Mouse (Mus musculus): ENCODE measurements around the gene Hyal1. TPM values are rescaled to one million over a fixed set of nuclear protein-coding genes. Genes with fewer than 3 reads are reported as not detected.

The Hyal1 gene
- polyA plus RNA-seq, 1 experiment from 2014 or later, result 4.2 TPM

- Histone ChIP-seq H3K27me3 (replicated peaks; ENCODE audit: control insufficient read depth, insufficient read depth, low read length) (no peaks in the 10 kb centered on the region), H3K27ac (ENCODE audit: low read depth, low read length) (peak overlapping the region; percentile 74), H3K4me1 (replicated peaks; ENCODE audit: control insufficient read depth, insufficient read depth, low read length) (peaks cover 74% of the 10 kb centered on the region), H3K4me3 (ENCODE audit: low read depth, low read length) (0 out of 2 replicates have a peak overlapping the region, but pooled peaks have one; percentile 6), H3K9ac (ENCODE audit: low read depth, low read length) (peak overlapping the region; percentile 41; the same call in 1 of the 2 replicates), H3K4me2 (peak overlapping the region; percentile 50), H3K36me3 (ENCODE audit: control insufficient read depth, insufficient read depth, low read length) (peaks cover 8% of the 10 kb centered on the region; the same call in 1 of the 2 replicates), H3K9me3 (ENCODE audit: control insufficient read depth, low read length) (no peaks in the 10 kb centered on the region)
- DNase-seq (ENCODE audit: low spot score), result no peak
- 41% methylated on average over 20 of the region's 20 CpGs for WGBS
- ATAC-seq (replicated peaks; ENCODE audit: low FRiP score), result no peak
Measured at GRCm38 (mm10) chr9:107627387-107628255, 50.9 kb downstream of the Hyal1 start.

GRCm38 (mm10) chr9:107628721-107629410 is 52.1 kb downstream of the Hyal1 start:
- H3K9ac ChIP-seq (ENCODE audit: low read depth, low read length), result peak overlapping the region; percentile 38
- H3K27me3 ChIP-seq (replicated peaks; ENCODE audit: control insufficient read depth, insufficient read depth, low read length), result no peaks in the 10 kb centered on the region
- H3K27ac ChIP-seq (ENCODE audit: low read depth, low read length), result peak overlapping the region; percentile 74
- H3K4me2 ChIP-seq, result peak overlapping the region; percentile 50
- H3K4me1 ChIP-seq (replicated peaks; ENCODE audit: control insufficient read depth, insufficient read depth, low read length), result peaks cover 79% of the 10 kb centered on the region
- H3K36me3 ChIP-seq (ENCODE audit: control insufficient read depth, insufficient read depth, low read length), result peaks cover 8% of the 10 kb centered on the region; the same call in 1 of the 2 replicates
- ATAC-seq (replicated peaks; ENCODE audit: low FRiP score), result no peak
- H3K4me3 ChIP-seq (ENCODE audit: low read depth, low read length), result peak overlapping the region; percentile 22
- no peaks in the 10 kb centered on the region for H3K9me3 ChIP-seq (ENCODE audit: control insufficient read depth, low read length)
- no peak for DNase-seq (ENCODE audit: low spot score)
- 46% methylated on average over 15 of the region's 15 CpGs for WGBS

GRCm38 (mm10) chr9:107629411-107629730 is 52.6 kb downstream of the Hyal1 start:
- DNase-seq (ENCODE audit: low spot score) (no peak), ATAC-seq (replicated peaks; ENCODE audit: low FRiP score) (no peak)
- H3K27ac ChIP-seq (ENCODE audit: low read depth, low read length), result peak overlapping the region; percentile 74; the same call in 1 of the 2 replicates
- no peaks in the 10 kb centered on the region for H3K27me3 ChIP-seq (replicated peaks; ENCODE audit: control insufficient read depth, insufficient read depth, low read length)
- peaks cover 8% of the 10 kb centered on the region; the same call in 1 of the 2 replicates for H3K36me3 ChIP-seq (ENCODE audit: control insufficient read depth, insufficient read depth, low read length)
- peak overlapping the region; percentile 50 for H3K4me2 ChIP-seq
- peak overlapping the region; percentile 14; the same call in 1 of the 2 replicates for H3K4me3 ChIP-seq (ENCODE audit: low read depth, low read length)
- H3K9ac ChIP-seq (ENCODE audit: low read depth, low read length), result peak overlapping the region; percentile 38
- H3K9me3 ChIP-seq (ENCODE audit: control insufficient read depth, low read length), result no peaks in the 10 kb centered on the region
- H3K4me1 ChIP-seq (replicated peaks; ENCODE audit: control insufficient read depth, insufficient read depth, low read length), result peaks cover 77% of the 10 kb centered on the region
- 15% methylated on average over 4 of the region's 4 CpGs for WGBS

GRCm38 (mm10) chr9:107629901-107630425 is 53.2 kb downstream of the Hyal1 start:
- Histone ChIP-seq H3K4me2 (peak overlapping the region; percentile 50), H3K4me3 (ENCODE audit: low read depth, low read length) (0 out of 2 replicates have a peak overlapping the region, but pooled peaks have one; percentile 3), H3K9ac (ENCODE audit: low read depth, low read length) (peak overlapping the region; percentile 31; the same call in 1 of the 2 replicates), H3K27me3 (replicated peaks; ENCODE audit: control insufficient read depth, insufficient read depth, low read length) (no peaks in the 10 kb centered on the region), H3K27ac (ENCODE audit: low read depth, low read length) (peak overlapping the region; percentile 74), H3K36me3 (ENCODE audit: control insufficient read depth, insufficient read depth, low read length) (peaks cover 8% of the 10 kb centered on the region; the same call in 1 of the 2 replicates), H3K9me3 (ENCODE audit: control insufficient read depth, low read length) (no peaks in the 10 kb centered on the region), H3K4me1 (replicated peaks; ENCODE audit: control insufficient read depth, insufficient read depth, low read length) (peaks cover 71% of the 10 kb centered on the region)
- WGBS, result 40% methylated on average over 14 of the region's 14 CpGs
- no peak for ATAC-seq (replicated peaks; ENCODE audit: low FRiP score)
- no peak for DNase-seq (ENCODE audit: low spot score)

GRCm38 (mm10) chr9:107630576-107630975 is 53.8 kb downstream of the Hyal1 start:
- peak overlapping the region; percentile 50 for H3K4me2 ChIP-seq
- H3K9me3 ChIP-seq (ENCODE audit: control insufficient read depth, low read length), result no peaks in the 10 kb centered on the region
- H3K27me3 ChIP-seq (replicated peaks; ENCODE audit: control insufficient read depth, insufficient read depth, low read length), result no peaks in the 10 kb centered on the region
- DNase-seq (ENCODE audit: low spot score) (no peak), ATAC-seq (replicated peaks; ENCODE audit: low FRiP score) (no peak)
- WGBS, result 35% methylated on average over 4 of the region's 4 CpGs
- peak overlapping the region; percentile 74; the same call in 1 of the 2 replicates for H3K27ac ChIP-seq (ENCODE audit: low read depth, low read length)
- H3K9ac ChIP-seq (ENCODE audit: low read depth, low read length), result peak overlapping the region; percentile 42; the same call in 1 of the 2 replicates
- H3K4me1 ChIP-seq (replicated peaks; ENCODE audit: control insufficient read depth, insufficient read depth, low read length), result peaks cover 68% of the 10 kb centered on the region
- H3K4me3 ChIP-seq (ENCODE audit: low read depth, low read length), result no peak overlapping the region
- H3K36me3 ChIP-seq (ENCODE audit: control insufficient read depth, insufficient read depth, low read length), result peaks cover 6% of the 10 kb centered on the region; the same call in 1 of the 2 replicates

Other genes starting within 250 kb of the Hyal1 start
- gene Hemk1, start 238.6 kb upstream of the Hyal1 start, polyA plus RNA-seq (2014; fragmentation: Nextera tagmentation; extraction: Ambion mirVana), result 8.2 and 8.7 TPM in 2 replicates
- gene 6430571L13Rik, start 236.3 kb upstream of the Hyal1 start, polyA plus RNA-seq (2014; fragmentation: Nextera tagmentation; extraction: Ambion mirVana), result 0.05 and 0.10 TPM in 2 replicates
- gene Cacna2d2, start 177.3 kb upstream of the Hyal1 start, polyA plus RNA-seq (2014; fragmentation: Nextera tagmentation; extraction: Ambion mirVana), result 0.13 and 0.18 TPM in 2 replicates
- 35.4 and 35.9 TPM in 2 replicates for gene Tmem115, start 43.0 kb upstream of the Hyal1 start, polyA plus RNA-seq (2014; fragmentation: Nextera tagmentation; extraction: Ambion mirVana)
- gene Cyb561d2, start 34.7 kb upstream of the Hyal1 start, polyA plus RNA-seq (2014; fragmentation: Nextera tagmentation; extraction: Ambion mirVana), result 28.9 and 31.0 TPM in 2 replicates
- gene Nprl2, start 34.7 kb upstream of the Hyal1 start, polyA plus RNA-seq (2014; fragmentation: Nextera tagmentation; extraction: Ambion mirVana), result 26.5 and 31.3 TPM in 2 replicates
- 0.10 and 0.35 TPM in 2 replicates for gene Zmynd10, start 29.6 kb upstream of the Hyal1 start, polyA plus RNA-seq (2014; fragmentation: Nextera tagmentation; extraction: Ambion mirVana)
- 31.2 and 37.0 TPM in 2 replicates for gene Rassf1, start 25.4 kb upstream of the Hyal1 start, polyA plus RNA-seq (2014; fragmentation: Nextera tagmentation; extraction: Ambion mirVana)
- 60.6 and 62.7 TPM in 2 replicates for gene Tusc2, start 13.7 kb upstream of the Hyal1 start, polyA plus RNA-seq (2014; fragmentation: Nextera tagmentation; extraction: Ambion mirVana)
- gene Hyal2, start 9.0 kb upstream of the Hyal1 start, polyA plus RNA-seq (2014; fragmentation: Nextera tagmentation; extraction: Ambion mirVana), result 89.7 and 92.5 TPM in 2 replicates
- gene Naa80, start 2.0 kb downstream of the Hyal1 start, polyA plus RNA-seq (2014; fragmentation: Nextera tagmentation; extraction: Ambion mirVana), result 20.5 and 20.7 TPM in 2 replicates
- gene Hyal3, start 3.9 kb downstream of the Hyal1 start, polyA plus RNA-seq (2014; fragmentation: Nextera tagmentation; extraction: Ambion mirVana), result 1.0 and 1.5 TPM in 2 replicates
- 219 and 230 TPM in 2 replicates for gene Ifrd2, start 10.7 kb downstream of the Hyal1 start, polyA plus RNA-seq (2014; fragmentation: Nextera tagmentation; extraction: Ambion mirVana)
- gene Sema3b, start 32.3 kb downstream of the Hyal1 start, polyA plus RNA-seq (2014; fragmentation: Nextera tagmentation; extraction: Ambion mirVana), result 0.63 and 0.79 TPM in 2 replicates
- gene Gnai2, start 58.4 kb downstream of the Hyal1 start, polyA plus RNA-seq (2014; fragmentation: Nextera tagmentation; extraction: Ambion mirVana), result 217 and 233 TPM in 2 replicates
- gene Slc38a3, start 92.6 kb downstream of the Hyal1 start, polyA plus RNA-seq (2014; fragmentation: Nextera tagmentation; extraction: Ambion mirVana), result 3.9 and 4.0 TPM in 2 replicates
- gene Gnat1, start 102.8 kb downstream of the Hyal1 start, polyA plus RNA-seq (2014; fragmentation: Nextera tagmentation; extraction: Ambion mirVana), result 4.7 and 5.0 TPM in 2 replicates
- gene Sema3f, start 133.5 kb downstream of the Hyal1 start, polyA plus RNA-seq (2014; fragmentation: Nextera tagmentation; extraction: Ambion mirVana), result 5.9 and 6.2 TPM in 2 replicates
- gene Rbm5, start 194.1 kb downstream of the Hyal1 start, polyA plus RNA-seq (2014; fragmentation: Nextera tagmentation; extraction: Ambion mirVana), result 115 and 123 TPM in 2 replicates